Mouse (Mus musculus): ENCODE measurements around the gene Dbndd2. TPM values are rescaled to one million over a fixed set of nuclear protein-coding genes. Genes with fewer than 3 reads are reported as not detected.

Dbndd2 gene
- polyA plus RNA-seq, 1 experiment from 2014 or later: 0.94 TPM

GRCm38 (mm10) chr2:164510621-164511190 is 24.8 kb downstream of the Dbndd2 start:
- no peak for ATAC-seq
- no peaks in the 10 kb centered on the region for H3K9me3 ChIP-seq (replicated peaks)
- H3K4me2 ChIP-seq: no peak overlapping the region
- H3K9ac ChIP-seq: no peak overlapping the region
- peaks cover 17% of the 10 kb centered on the region for H3K4me1 ChIP-seq
- no peak overlapping the region for H3K27ac ChIP-seq
- peaks cover 7% of the 10 kb centered on the region; the same call in 1 of the 2 replicates for H3K27me3 ChIP-seq (replicated peaks)
- peaks cover 27% of the 10 kb centered on the region for H3K36me3 ChIP-seq
- 40% methylated on average over 5 of the region's 5 CpGs for WGBS (ENCODE audit: insufficient replicate concordance)
- no peak overlapping the region for H3K4me3 ChIP-seq

DNA sequence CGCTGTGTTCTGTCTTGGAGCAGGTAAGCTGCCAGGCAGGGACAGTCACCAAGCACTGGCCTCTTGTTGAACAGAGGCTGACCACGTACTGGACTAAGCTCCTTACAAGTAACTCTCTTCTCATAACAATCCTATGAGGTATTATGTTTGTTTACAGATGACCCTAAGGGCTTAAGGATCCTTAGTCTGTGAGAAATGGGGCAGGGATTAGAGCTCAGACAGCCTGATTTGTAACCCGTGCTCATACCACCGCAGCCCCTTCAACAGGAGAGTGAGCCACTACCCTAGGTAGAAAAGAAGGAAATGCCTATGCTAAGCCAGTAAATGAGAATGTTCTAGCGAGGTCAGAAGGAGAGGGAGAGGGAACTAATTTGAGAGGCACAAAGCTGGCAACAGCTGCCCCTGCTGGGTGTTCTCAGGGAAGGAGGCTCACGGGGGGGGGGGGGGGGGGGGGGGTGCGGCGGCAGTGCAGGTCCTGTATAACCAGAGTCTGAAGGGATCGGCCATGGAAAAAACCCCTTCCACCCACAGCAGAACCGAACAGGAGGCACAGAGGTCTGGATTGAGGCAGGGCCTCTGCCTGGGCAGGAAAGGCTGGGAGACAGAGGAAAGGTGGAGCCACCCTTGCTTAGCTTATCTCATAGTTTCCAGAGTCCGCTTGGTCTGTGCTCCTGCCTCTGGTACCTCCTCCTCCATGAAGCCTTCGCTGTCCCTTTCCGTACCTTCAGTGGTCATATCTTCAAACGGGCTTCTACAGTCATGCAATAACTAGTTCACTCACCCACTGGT is 26.4 kb downstream of the Dbndd2 start:
- ATAC-seq: peak; percentile 70
- no peak overlapping the region for H3K9ac ChIP-seq
- H3K27ac ChIP-seq: no peak overlapping the region
- H3K27me3 ChIP-seq (replicated peaks): peaks cover 7% of the 10 kb centered on the region; the same call in 1 of the 2 replicates
- peaks cover 11% of the 10 kb centered on the region for H3K36me3 ChIP-seq
- H3K4me1 ChIP-seq: peaks cover 12% of the 10 kb centered on the region
- no peak overlapping the region for H3K4me2 ChIP-seq
- 46% methylated on average over 12 of the region's 14 CpGs for WGBS (ENCODE audit: insufficient replicate concordance)
- no peaks in the 10 kb centered on the region for H3K9me3 ChIP-seq (replicated peaks)
- H3K4me3 ChIP-seq: no peak overlapping the region

DNA sequence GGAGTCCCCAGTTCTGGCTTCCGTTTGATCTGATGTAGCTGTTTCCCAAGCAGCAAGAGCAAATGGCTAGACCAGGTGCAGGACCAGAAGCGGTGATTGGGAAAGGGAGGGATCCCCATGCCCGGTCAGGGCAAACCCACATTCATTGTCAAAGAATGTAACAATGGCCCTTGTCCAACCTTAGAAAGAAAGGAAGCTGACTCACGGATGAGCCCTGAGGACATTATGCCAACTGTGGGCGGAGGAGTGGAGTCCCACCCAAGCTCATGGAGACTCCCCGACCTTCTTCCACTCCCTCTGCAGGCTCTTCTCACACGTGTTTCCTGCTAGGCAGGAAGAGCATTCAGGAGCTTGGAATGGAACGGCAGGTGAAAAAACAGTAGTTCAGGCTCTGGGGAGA is 27.5 kb downstream of the Dbndd2 start:
- peaks cover 5% of the 10 kb centered on the region; the same call in 1 of the 2 replicates for H3K36me3 ChIP-seq

GRCm38 (mm10) chr2:164514916-164515315 is 29.0 kb downstream of the Dbndd2 start:
- ATAC-seq: no peak
- Histone ChIP-seq H3K4me3 (no peak overlapping the region), H3K9ac (no peak overlapping the region), H3K4me2 (no peak overlapping the region), H3K9me3 (replicated peaks) (no peaks in the 10 kb centered on the region), H3K27me3 (replicated peaks) (peaks cover 15% of the 10 kb centered on the region), H3K4me1 (peaks cover 12% of the 10 kb centered on the region), H3K27ac (no peak overlapping the region), H3K36me3 (no peaks in the 10 kb centered on the region)
- WGBS (ENCODE audit: insufficient replicate concordance): 68% methylated on average over 3 of the region's 3 CpGs

More for the DNA sequence above, 27.5 kb downstream of the Dbndd2 start:
- H3K4me3 ChIP-seq: no peak overlapping the region
- no peak for ATAC-seq
- peaks cover 12% of the 10 kb centered on the region for H3K4me1 ChIP-seq
- H3K9ac ChIP-seq: no peak overlapping the region
- H3K4me2 ChIP-seq: no peak overlapping the region
- WGBS (ENCODE audit: insufficient replicate concordance): 55% methylated on average over 8 of the region's 8 CpGs
- H3K27me3 ChIP-seq (replicated peaks): peaks cover 7% of the 10 kb centered on the region; the same call in 1 of the 2 replicates
- H3K27ac ChIP-seq: no peak overlapping the region
- no peaks in the 10 kb centered on the region for H3K9me3 ChIP-seq (replicated peaks)

GRCm38 (mm10) chr2:164515897-164516296 is 30.0 kb downstream of the Dbndd2 start:
- Histone ChIP-seq H3K4me3 (no peak overlapping the region), H3K27me3 (replicated peaks) (peaks cover 15% of the 10 kb centered on the region), H3K36me3 (no peaks in the 10 kb centered on the region), H3K4me1 (peaks cover 12% of the 10 kb centered on the region), H3K4me2 (no peak overlapping the region), H3K9me3 (replicated peaks) (no peaks in the 10 kb centered on the region), H3K27ac (no peak overlapping the region), H3K9ac (no peak overlapping the region)
- no peak for ATAC-seq
- WGBS (ENCODE audit: insufficient replicate concordance): 70% methylated on average over 9 of the region's 9 CpGs

DNA sequence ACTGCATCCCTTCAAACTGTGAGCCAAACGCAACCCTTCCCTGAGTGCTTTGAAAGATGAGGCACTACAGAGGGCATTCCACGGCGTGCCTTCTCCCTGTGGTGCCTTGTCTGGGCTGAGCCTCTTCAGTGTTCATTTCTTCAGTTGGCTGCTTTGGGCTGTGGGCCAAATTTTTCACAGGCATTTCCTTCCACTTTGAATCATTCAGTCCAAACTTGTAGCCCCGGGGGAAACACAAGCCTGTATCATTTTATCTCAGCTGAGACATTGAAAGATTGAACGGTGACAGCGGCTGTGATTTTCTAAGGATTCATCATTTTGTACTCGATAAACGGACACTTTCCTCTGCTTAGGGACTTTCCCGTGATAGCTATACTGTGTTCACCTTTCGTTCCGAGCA is 30.7 kb downstream of the Dbndd2 start:
- WGBS (ENCODE audit: insufficient replicate concordance): 78% methylated on average over 11 of the region's 11 CpGs
- H3K9ac ChIP-seq: no peak overlapping the region
- peaks cover 15% of the 10 kb centered on the region for H3K4me1 ChIP-seq
- H3K36me3 ChIP-seq: no peaks in the 10 kb centered on the region
- no peak overlapping the region for H3K27ac ChIP-seq
- H3K4me3 ChIP-seq: no peak overlapping the region
- no peak for ATAC-seq
- peaks cover 19% of the 10 kb centered on the region for H3K27me3 ChIP-seq (replicated peaks)
- no peak overlapping the region for H3K4me2 ChIP-seq
- no peaks in the 10 kb centered on the region for H3K9me3 ChIP-seq (replicated peaks)

DNA sequence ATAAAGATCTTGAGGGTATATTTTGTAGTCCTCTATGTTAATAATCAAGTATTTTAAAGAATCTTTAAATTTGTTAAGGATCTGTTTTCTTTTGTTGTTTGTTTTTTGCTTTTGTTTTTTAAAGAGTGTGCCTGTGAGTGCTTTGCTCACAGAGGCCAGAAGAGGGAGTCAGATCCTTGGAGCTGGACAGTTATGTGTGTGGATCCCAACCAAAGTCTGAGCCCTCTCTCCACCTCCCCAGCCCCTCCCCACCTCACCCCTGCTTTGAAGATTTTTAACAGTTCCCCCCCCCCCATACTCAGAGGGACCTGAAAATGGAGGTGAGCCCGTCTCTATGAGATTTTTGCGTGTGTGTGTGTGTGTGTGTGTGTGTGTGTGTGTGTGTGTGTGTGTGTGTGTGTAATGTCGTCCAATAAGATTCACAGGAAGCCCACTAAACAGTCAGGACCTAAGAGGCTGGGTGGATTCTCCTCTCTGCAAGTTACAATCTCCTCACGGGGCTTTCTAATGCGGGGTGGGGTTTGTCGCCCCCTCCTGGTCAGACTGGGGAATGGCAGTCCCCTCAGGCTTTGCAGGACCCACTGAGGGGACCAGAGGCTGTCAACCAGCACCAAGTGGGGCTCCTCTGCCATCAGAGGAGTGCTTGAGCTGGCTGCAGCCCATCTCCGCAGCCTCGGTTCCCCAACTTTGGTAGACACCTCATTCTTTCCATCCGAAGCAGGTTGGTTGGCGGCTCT is 31.7 kb downstream of the Dbndd2 start:
- no peak; the same call in 1 of the 2 replicates for ATAC-seq
- Histone ChIP-seq H3K9ac (no peak overlapping the region), H3K9me3 (replicated peaks) (no peaks in the 10 kb centered on the region), H3K4me2 (no peak overlapping the region), H3K4me3 (no peak overlapping the region), H3K36me3 (no peaks in the 10 kb centered on the region), H3K27me3 (replicated peaks) (peaks cover 29% of the 10 kb centered on the region), H3K27ac (no peak overlapping the region), H3K4me1 (peaks cover 13% of the 10 kb centered on the region)
- 19% methylated on average over 8 of the region's 10 CpGs for WGBS (ENCODE audit: insufficient replicate concordance)

- ATAC-seq: no peak
- no peak overlapping the region for H3K4me3 ChIP-seq
- no peak overlapping the region for H3K27ac ChIP-seq
- no peak overlapping the region for H3K9ac ChIP-seq
- H3K36me3 ChIP-seq: no peaks in the 10 kb centered on the region
- H3K9me3 ChIP-seq (replicated peaks): no peaks in the 10 kb centered on the region
- H3K27me3 ChIP-seq (replicated peaks): peaks cover 35% of the 10 kb centered on the region
- H3K4me2 ChIP-seq: no peak overlapping the region
- H3K4me1 ChIP-seq: peaks cover 8% of the 10 kb centered on the region; the same call in 1 of the 2 replicates
- 49% methylated on average over 11 of the region's 11 CpGs for WGBS (ENCODE audit: insufficient replicate concordance)
These were observed 32.6 kb downstream of the Dbndd2 start for GRCm38 (mm10) chr2:164518266-164519170.

GRCm38 (mm10) chr2:164519171-164519526 is 33.2 kb downstream of the Dbndd2 start:
- Histone ChIP-seq H3K4me3 (no peak overlapping the region), H3K27ac (no peak overlapping the region)
- 52% methylated on average over 6 of the region's 6 CpGs for WGBS (ENCODE audit: insufficient replicate concordance)

GRCm38 (mm10) chr2:164520782-164521181 is 34.9 kb downstream of the Dbndd2 start:
- WGBS (ENCODE audit: insufficient replicate concordance): 7% methylated on average over 3 of the region's 3 CpGs
- Histone ChIP-seq H3K4me3 (no peak overlapping the region), H3K36me3 (no peaks in the 10 kb centered on the region), H3K27me3 (replicated peaks) (peaks cover 31% of the 10 kb centered on the region), H3K27ac (no peak overlapping the region), H3K4me1 (peaks cover 8% of the 10 kb centered on the region; the same call in 1 of the 2 replicates), H3K9me3 (replicated peaks) (no peaks in the 10 kb centered on the region), H3K4me2 (no peak overlapping the region), H3K9ac (no peak overlapping the region)
- ATAC-seq: 0 out of 2 replicates have a peak, but pooled peaks have one; percentile 27

More at GRCm38 (mm10) chr2:164519171-164519526, 33.2 kb downstream of the Dbndd2 start:
- no peaks in the 10 kb centered on the region for H3K9me3 ChIP-seq (replicated peaks)
- H3K27me3 ChIP-seq (replicated peaks): peaks cover 31% of the 10 kb centered on the region
- peaks cover 8% of the 10 kb centered on the region; the same call in 1 of the 2 replicates for H3K4me1 ChIP-seq
- no peak overlapping the region for H3K9ac ChIP-seq
- no peak for ATAC-seq
- no peak overlapping the region for H3K4me2 ChIP-seq
- no peaks in the 10 kb centered on the region for H3K36me3 ChIP-seq

DNA sequence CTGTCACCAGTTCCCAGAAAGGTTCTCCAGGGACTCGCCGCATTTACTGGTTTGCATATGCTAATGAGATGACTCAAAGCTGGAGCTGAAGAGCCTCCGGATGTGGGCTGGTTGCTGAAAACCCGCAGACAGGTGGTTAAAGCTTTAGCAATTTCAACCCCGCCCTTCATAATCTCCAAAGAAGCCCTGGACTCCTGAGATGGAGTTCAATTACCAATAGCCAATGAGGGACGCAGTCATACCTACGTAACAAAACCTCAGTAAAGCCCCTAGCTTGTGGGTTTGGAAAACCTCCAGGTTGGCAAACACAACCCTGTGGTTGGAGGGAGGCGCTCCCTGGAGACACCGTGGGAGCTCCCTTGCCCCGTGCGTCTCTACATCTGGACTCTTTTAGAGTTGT is 35.9 kb downstream of the Dbndd2 start:
- no peak overlapping the region for H3K9ac ChIP-seq
- no peak overlapping the region for H3K27ac ChIP-seq
- no peaks in the 10 kb centered on the region for H3K36me3 ChIP-seq
- peaks cover 31% of the 10 kb centered on the region for H3K27me3 ChIP-seq (replicated peaks)
- 4% methylated on average over 11 of the region's 11 CpGs for WGBS (ENCODE audit: insufficient replicate concordance)
- peaks cover 4% of the 10 kb centered on the region; the same call in 1 of the 2 replicates for H3K9me3 ChIP-seq (replicated peaks)
- no peak overlapping the region for H3K4me3 ChIP-seq
- 0 out of 2 replicates have a peak overlapping the region, but pooled peaks have one; percentile 11 for H3K4me2 ChIP-seq
- ATAC-seq: no peak
- peaks cover 8% of the 10 kb centered on the region; the same call in 1 of the 2 replicates for H3K4me1 ChIP-seq

All from liver, embryonic 12.5 days (tissue).